Mouse (Mus musculus): ENCODE measurements around the gene Gm5737.
A peak's percentile ranks its signal among the peaks of the same experiment; 100 is the strongest.

The Gm5737 gene

GRCm38 (mm10) chr7:120843037-120843621 lies 31.0 kb downstream of the Gm5737 start:
- peak; percentile 86 for DNase-seq (ENCODE audit: low spot score in 2 of 2)

GRCm38 (mm10) chr7:120843852-120844435 lies 31.8 kb downstream of the Gm5737 start:
- DNase-seq (ENCODE audit: low spot score in 2 of 2), result no peak

GRCm38 (mm10) chr7:120844689-120845088 lies 32.5 kb downstream of the Gm5737 start:
- no peak for DNase-seq (ENCODE audit: low spot score in 2 of 2)

- no peak for DNase-seq (ENCODE audit: low spot score in 2 of 2)
These were observed 36.8 kb downstream of the Gm5737 start for GRCm38 (mm10) chr7:120848831-120849512.

- DNase-seq (ENCODE audit: low spot score in 2 of 2), result no peak
These were observed 38.0 kb downstream of the Gm5737 start for GRCm38 (mm10) chr7:120850165-120850564.

GRCm38 (mm10) chr7:120859854-120860253 lies 47.7 kb downstream of the Gm5737 start:
- no peak for DNase-seq (ENCODE audit: low spot score in 2 of 2)

GRCm38 (mm10) chr7:120860799-120861487 lies 48.8 kb downstream of the Gm5737 start:
- DNase-seq (ENCODE audit: low spot score in 2 of 2), result no peak

GRCm38 (mm10) chr7:120861488-120862047 lies 49.4 kb downstream of the Gm5737 start:
- no peak for DNase-seq (ENCODE audit: low spot score in 2 of 2)

- no peak for DNase-seq (ENCODE audit: low spot score in 2 of 2)
These were observed 50.0 kb downstream of the Gm5737 start for GRCm38 (mm10) chr7:120862196-120862595.

GRCm38 (mm10) chr7:120862626-120863025 lies 50.5 kb downstream of the Gm5737 start:
- DNase-seq (ENCODE audit: low spot score in 2 of 2), result no peak

GRCm38 (mm10) chr7:120863476-120863875 lies 51.3 kb downstream of the Gm5737 start:
- DNase-seq (ENCODE audit: low spot score in 2 of 2), result no peak

- DNase-seq (ENCODE audit: low spot score in 2 of 2), result no peak
These were observed 52.9 kb downstream of the Gm5737 start for GRCm38 (mm10) chr7:120865100-120865499.

GRCm38 (mm10) chr7:120865832-120866231 lies 53.7 kb downstream of the Gm5737 start:
- DNase-seq (ENCODE audit: low spot score in 2 of 2), result no peak

- no peak for DNase-seq (ENCODE audit: low spot score in 2 of 2)
These were observed 54.5 kb downstream of the Gm5737 start for GRCm38 (mm10) chr7:120866684-120867083.

- no peak for DNase-seq (ENCODE audit: low spot score in 2 of 2)
These were observed 55.6 kb downstream of the Gm5737 start for GRCm38 (mm10) chr7:120867720-120868119.

GRCm38 (mm10) chr7:120869883-120870282 lies 57.7 kb downstream of the Gm5737 start:
- DNase-seq (ENCODE audit: low spot score in 2 of 2), result peak in 1 of 2 experiments; percentile 26

- DNase-seq (ENCODE audit: low spot score in 2 of 2), result peak in 1 of 2 experiments; percentile 15
These were observed 58.4 kb downstream of the Gm5737 start for GRCm38 (mm10) chr7:120870431-120871008.

GRCm38 (mm10) chr7:120873083-120873482 lies 60.9 kb downstream of the Gm5737 start:
- DNase-seq (ENCODE audit: low spot score in 2 of 2), result no peak

GRCm38 (mm10) chr7:120874021-120874420 lies 61.9 kb downstream of the Gm5737 start:
- no peak for DNase-seq (ENCODE audit: low spot score in 2 of 2)

- DNase-seq (ENCODE audit: low spot score in 2 of 2), result no peak
These were observed 62.8 kb downstream of the Gm5737 start for GRCm38 (mm10) chr7:120874764-120875539.

All from right cerebral cortex, postnatal 36 days (tissue).